Mouse (Mus musculus) cerebellum, adult 9-10 months (tissue): ENCODE data around the gene Angel2.
A peak's percentile ranks its signal among the peaks of the same experiment; 100 is the strongest.

Experiments
- DNase-seq: peaks from one replicate; pipeline ENCODE4 v3.0.0; 2022

The Angel2 gene

DNA sequence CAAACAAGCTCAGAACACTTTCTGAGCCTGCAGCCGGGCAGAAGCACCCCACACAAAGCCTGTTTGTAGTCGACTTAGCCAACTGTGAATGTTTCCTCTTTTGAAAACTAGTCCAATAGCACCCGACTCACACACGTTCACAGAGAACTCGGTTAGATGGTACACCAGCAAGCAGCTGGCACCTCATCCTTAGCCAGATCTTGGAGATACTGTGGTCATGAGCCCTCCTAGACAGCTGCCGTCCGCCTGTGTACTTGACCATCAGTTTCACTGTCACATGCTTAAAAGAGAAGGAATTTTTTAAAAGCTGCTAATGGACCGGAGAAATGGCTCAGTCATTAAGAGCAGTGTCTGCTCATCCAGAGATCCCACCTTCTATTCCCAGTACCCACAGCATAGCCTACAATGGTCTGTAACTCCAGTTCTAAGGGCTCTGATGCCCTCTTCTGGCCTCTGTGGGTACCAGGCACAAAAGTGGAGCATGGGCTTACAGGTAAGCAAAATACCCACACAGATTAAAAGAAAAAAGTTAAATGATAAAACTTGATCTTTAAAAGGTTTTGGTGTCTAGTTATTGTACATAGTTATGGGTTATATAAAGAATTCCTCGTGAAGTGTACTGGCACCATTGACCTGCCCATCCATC is 64.6 kb downstream of the Angel2 start:
- DNase-seq, result no peak

DNA sequence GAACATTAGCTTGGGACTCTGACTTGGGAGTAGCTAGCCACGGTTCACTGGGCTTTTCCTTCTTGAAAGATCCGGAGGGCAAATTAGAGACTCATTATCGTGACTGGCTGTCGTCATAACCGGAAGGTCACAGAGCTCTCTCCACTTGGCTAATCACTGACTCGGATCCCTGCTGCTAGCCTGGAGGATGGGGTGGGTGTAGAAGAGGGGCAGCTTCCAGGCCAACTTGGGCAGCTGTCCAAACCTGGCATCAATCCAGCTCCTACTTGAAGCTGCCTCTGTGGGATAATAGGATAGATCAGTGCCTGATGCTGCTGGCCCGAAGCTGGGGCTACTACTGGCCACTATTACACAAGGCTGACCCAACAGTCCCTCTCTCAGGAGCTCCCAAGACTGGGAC is 70.6 kb downstream of the Angel2 start:
- DNase-seq, result peak; percentile 28

DNA sequence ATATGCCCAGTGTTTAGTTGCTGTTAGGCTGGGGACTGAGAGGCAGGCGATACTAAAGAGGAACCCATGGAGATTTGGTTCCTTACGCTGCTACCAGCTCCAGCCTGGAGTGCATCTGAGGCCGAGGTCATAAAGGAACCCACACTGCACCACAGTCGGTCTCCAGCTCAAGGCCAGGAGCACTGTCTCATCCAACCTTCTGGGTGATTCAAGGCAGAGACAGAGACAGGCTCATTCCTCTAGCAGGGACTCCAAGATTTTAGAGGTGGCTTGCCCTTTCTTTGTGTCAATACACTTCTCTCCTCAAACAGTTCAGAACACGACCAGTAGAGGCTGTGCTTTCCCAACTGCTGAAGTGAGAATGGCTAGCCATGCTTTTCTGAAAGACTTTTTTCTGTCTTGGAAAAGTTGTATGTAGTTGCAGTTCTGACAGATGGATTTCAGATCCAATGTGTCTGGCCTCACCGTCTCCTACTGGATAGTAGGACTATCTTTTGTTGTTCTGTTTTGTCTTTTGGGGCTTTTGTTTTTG is 71.5 kb downstream of the Angel2 start:
- DNase-seq, result no peak
